Mouse (Mus musculus) layer of hippocampus, adult 2 months (tissue): ENCODE measurements at regions not wholly inside any gene's neighbourhood (a gene's known extent, or its start where the extent isn't known, plus 50 kb on each side); places are given as distances from the start of the nearest gene placed in this dataset.

Experiments used
- DNase-seq, 2 experiments: peaks; one replicate each; pipeline ENCODE4 v3.0.0; 2022; ENCODE audit warnings: low spot score in 2 of 2
- H3K27ac ChIP-seq: fragments of 200-600 bp; 2 replicates; pipeline ENCODE4 v1.8.1; 2022
- H3K4me3 ChIP-seq: fragments of 200-600 bp; 2 replicates; pipeline ENCODE4 v1.8.1; 2022; ENCODE audit warnings: mild to moderate bottlenecking
- CTCF ChIP-seq: fragments of 200-600 bp; conservative IDR thresholded peaks from 2 replicates; pipeline ENCODE4 v1.8.1; 2022; ENCODE audit warnings: antibody characterized with exemption, mild to moderate bottlenecking, moderate library complexity

GRCm38 (mm10) chr15:86648131-86648530, 433.9 kb downstream of the Tbc1d22a start:
- Histone ChIP-seq H3K4me3 (no peak overlapping the region), H3K27ac (no peak overlapping the region)
- no peak for DNase-seq
- no peak for TF ChIP-seq CTCF

GRCm38 (mm10) chr15:86673096-86673520, 458.8 kb downstream of the Tbc1d22a start:
- Histone ChIP-seq H3K27ac (peak overlapping the region; percentile 19; the same call in 1 of the 2 replicates), H3K4me3 (no peak overlapping the region; the same call in 1 of the 2 replicates)
- DNase-seq, result peak; percentile 50 to 62
- TF ChIP-seq CTCF, result peak; percentile 58

- no peak for TF ChIP-seq CTCF
- DNase-seq, result no peak
- no peak overlapping the region for H3K27ac ChIP-seq
- no peak overlapping the region for H3K4me3 ChIP-seq
These were observed 462.8 kb downstream of the Tbc1d22a start for GRCm38 (mm10) chr15:86677016-86677415.

- no peak for DNase-seq
These were observed 468.8 kb downstream of the Tbc1d22a start for GRCm38 (mm10) chr15:86683081-86683480.

GRCm38 (mm10) chr15:86689694-86690093, 475.4 kb downstream of the Tbc1d22a start:
- Histone ChIP-seq H3K4me3 (no peak overlapping the region), H3K27ac (no peak overlapping the region)
- DNase-seq, result peak in 1 of 2 experiments; percentile 31
- TF ChIP-seq CTCF, result no peak

More at GRCm38 (mm10) chr15:86683081-86683480, 468.8 kb downstream of the Tbc1d22a start:
- H3K4me3 ChIP-seq, result no peak overlapping the region
- TF ChIP-seq CTCF, result no peak
- no peak overlapping the region for H3K27ac ChIP-seq

GRCm38 (mm10) chr15:86696806-86697205, 482.5 kb downstream of the Tbc1d22a start:
- no peak overlapping the region for H3K4me3 ChIP-seq
- no peak overlapping the region for H3K27ac ChIP-seq
- no peak for TF ChIP-seq CTCF
- DNase-seq, result peak in 1 of 2 experiments; percentile 29

GRCm38 (mm10) chr15:86710429-86710828, 496.2 kb downstream of the Tbc1d22a start:
- TF ChIP-seq CTCF, result no peak
- no peak for DNase-seq
- Histone ChIP-seq H3K27ac (no peak overlapping the region), H3K4me3 (no peak overlapping the region)

- Histone ChIP-seq H3K4me3 (no peak overlapping the region), H3K27ac (no peak overlapping the region)
- TF ChIP-seq CTCF, result no peak
- no peak for DNase-seq
These were observed 504.1 kb downstream of the Tbc1d22a start for GRCm38 (mm10) chr15:86718376-86718775.

- DNase-seq, result no peak
- TF ChIP-seq CTCF, result no peak
- H3K4me3 ChIP-seq, result no peak overlapping the region
- H3K27ac ChIP-seq, result no peak overlapping the region
These were observed 504.8 kb downstream of the Tbc1d22a start for GRCm38 (mm10) chr15:86719088-86719487.

- no peak for DNase-seq
- TF ChIP-seq CTCF, result no peak
These were observed 506.9 kb downstream of the Tbc1d22a start for GRCm38 (mm10) chr15:86721131-86721530.

GRCm38 (mm10) chr15:86737945-86738344, 523.7 kb downstream of the Tbc1d22a start:
- H3K27ac ChIP-seq, result no peak overlapping the region
- no peak overlapping the region for H3K4me3 ChIP-seq
- DNase-seq, result no peak
- TF ChIP-seq CTCF, result no peak

More at GRCm38 (mm10) chr15:86721131-86721530, 506.9 kb downstream of the Tbc1d22a start:
- Histone ChIP-seq H3K4me3 (no peak overlapping the region), H3K27ac (no peak overlapping the region)

- H3K4me3 ChIP-seq, result no peak overlapping the region
- no peak overlapping the region for H3K27ac ChIP-seq
- no peak for DNase-seq
- TF ChIP-seq CTCF, result no peak
These were observed 524.1 kb downstream of the Tbc1d22a start for GRCm38 (mm10) chr15:86738356-86738755.

GRCm38 (mm10) chr15:86738776-86739175, 524.5 kb downstream of the Tbc1d22a start:
- no peak overlapping the region for H3K4me3 ChIP-seq
- no peak for TF ChIP-seq CTCF
- no peak overlapping the region for H3K27ac ChIP-seq
- no peak for DNase-seq

GRCm38 (mm10) chr15:86751436-86752136, 537.3 kb downstream of the Tbc1d22a start:
- DNase-seq, result peak; percentile 37 to 69
- no peak for TF ChIP-seq CTCF
- 0 out of 2 replicates have a peak overlapping the region, but pooled peaks have one; percentile 28 for H3K27ac ChIP-seq
- no peak overlapping the region for H3K4me3 ChIP-seq
